Mouse (Mus musculus): ENCODE data around the gene Tmem132d.

DNA sequence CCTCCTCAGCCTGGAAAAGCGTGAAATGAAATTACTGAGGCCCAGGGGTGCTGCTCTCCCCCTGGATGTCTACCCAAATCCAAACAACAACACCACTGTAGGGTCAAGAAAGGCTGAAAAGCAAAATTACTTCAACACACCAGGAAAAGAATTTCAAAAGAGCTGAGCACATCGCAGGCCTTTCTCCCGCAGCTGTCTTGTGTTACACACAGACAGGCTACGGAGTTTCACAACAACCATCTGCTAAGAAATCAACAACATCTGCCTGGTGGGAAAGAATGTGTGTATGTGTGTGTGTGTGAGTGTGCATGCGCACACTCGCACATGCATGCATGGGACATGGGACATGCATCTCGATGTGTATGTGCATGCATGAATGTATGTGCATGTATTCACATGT is 100.1 kb downstream of the Tmem132d start:
- TF ChIP-seq CTCF (IDR thresholded peaks at IDR 0.05; ENCODE audit: insufficient read depth, low read length) (no peak), POLR2A (IDR thresholded peaks at IDR 0.05; ENCODE audit: borderline replicate concordance, extremely low read depth, low read depth, low read length) (no peak)
